Mouse (Mus musculus): ENCODE data around the gene Tsen54.

The Tsen54 gene

DNA sequence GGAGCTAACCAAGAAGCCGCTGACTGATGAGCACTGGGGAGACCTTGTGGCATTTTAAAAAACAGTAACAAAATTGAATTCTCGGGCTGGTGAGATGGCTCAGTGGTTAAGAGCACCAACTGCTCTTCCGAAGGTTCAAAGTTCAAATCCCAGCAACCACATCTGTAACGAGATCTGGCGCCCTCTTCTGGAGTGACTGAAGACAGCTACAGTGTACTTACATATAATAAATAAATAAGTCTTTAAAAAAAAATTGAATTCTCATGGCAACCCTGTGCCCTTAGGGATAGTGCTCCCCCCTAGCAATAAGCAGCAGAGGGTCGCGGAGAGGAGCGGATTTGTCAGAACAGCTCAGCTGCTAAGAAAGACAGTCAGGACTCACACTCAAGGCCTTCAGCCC lies 49.4 kb downstream of the Tsen54 start:
- no peak for DNase-seq (ENCODE audit: low spot score)

DNA sequence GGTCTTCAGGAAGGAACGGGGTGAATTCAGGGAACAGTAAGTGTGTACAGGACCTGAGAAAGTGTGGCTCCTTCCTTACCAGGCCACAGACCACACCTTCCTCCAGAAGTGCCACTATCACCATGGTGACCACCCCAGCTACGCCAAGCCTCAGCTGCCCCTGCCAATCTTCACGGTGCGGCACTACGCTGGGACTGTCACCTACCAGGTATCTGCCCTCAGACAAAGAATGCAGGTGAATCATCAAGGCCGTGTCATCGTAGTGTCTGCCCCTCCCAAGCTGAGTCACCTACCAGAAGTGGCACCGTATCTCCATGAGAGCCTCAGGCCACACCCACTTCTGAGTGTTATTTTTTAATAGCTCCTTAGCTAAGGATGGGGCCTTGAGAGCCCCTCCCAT lies 54.9 kb downstream of the Tsen54 start:
- no peak for DNase-seq (ENCODE audit: low spot score)

DNA sequence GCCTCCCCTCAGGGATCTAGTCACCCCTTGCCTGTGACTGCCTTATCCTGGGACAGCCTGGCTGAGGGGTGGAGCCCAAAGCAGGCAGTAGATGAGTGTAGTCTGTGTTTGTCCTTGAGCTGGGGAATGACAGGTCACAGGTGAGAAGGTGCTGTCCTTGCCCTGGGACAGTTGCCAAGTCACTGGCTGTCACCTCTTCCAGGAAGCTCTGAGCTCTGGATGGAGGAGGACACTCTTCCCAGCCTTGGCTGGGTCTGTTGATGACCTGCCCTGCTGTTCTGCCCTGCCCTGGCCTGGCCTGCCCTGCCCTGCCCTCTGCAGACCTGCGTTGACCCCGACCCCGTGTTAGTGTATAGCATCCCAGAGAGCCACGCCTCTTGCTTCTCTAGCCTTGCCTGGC lies 57.9 kb downstream of the Tsen54 start:
- peak; percentile 71 for DNase-seq (ENCODE audit: low spot score)

Data from yolk sac, embryonic 10.5 days (tissue).